Mouse (Mus musculus) monocyte, adult 5-6 weeks (primary cell): ENCODE data around the gene Fam166a. TPM values are rescaled to one million over a fixed set of nuclear protein-coding genes. Genes with fewer than 3 reads are reported as not detected.
A peak's percentile ranks its signal among the peaks of the same experiment; 100 is the strongest.

Experiments used
- ATAC-seq: fragments of 153-309, 156-312 bp; replicated peaks from 2 replicates; pipeline ENCODE4 v1.8.0; 2017; ENCODE audit warnings: mild to moderate bottlenecking; ENCODE audit not compliant: low TSS enrichment, insufficient number of reproducible peaks, severe bottlenecking, poor library complexity, low FRiP score
- total RNA-seq: library from RNA; stranded (forward); fragments of 200-1000, 200-491, 200-594 nt; gene quantifications from 3 replicates; pipeline ENCODE4 v1.2.3, GENCODE M21; 2017

Fam166a gene
- total RNA-seq, 1 experiment from 2014 or later, result not detected

- peak; percentile 98 for ATAC-seq
Observed at GRCm38 (mm10) chr2:25262291-25262767, 43.8 kb downstream of the Fam166a start, which contains the start of gene Tprn. Gene Tprn (plus strand): TSS chr2:25262618.

GRCm38 (mm10) chr2:25262795-25263622, 44.5 kb downstream of the Fam166a start:
- no peak for ATAC-seq

GRCm38 (mm10) chr2:25263623-25264285, 45.2 kb downstream of the Fam166a start:
- no peak for ATAC-seq

- ATAC-seq, result no peak
Observed at GRCm38 (mm10) chr2:25264286-25264660, 45.7 kb downstream of the Fam166a start.

- no peak for ATAC-seq
Observed at GRCm38 (mm10) chr2:25264851-25265250, 46.3 kb downstream of the Fam166a start.

GRCm38 (mm10) chr2:25265897-25266656, 47.5 kb downstream of the Fam166a start:
- peak; percentile 47 for ATAC-seq

- ATAC-seq, result no peak
Observed at GRCm38 (mm10) chr2:25266720-25267119, 48.2 kb downstream of the Fam166a start.

GRCm38 (mm10) chr2:25267241-25267640, 48.7 kb downstream of the Fam166a start:
- no peak for ATAC-seq

- no peak for ATAC-seq
Observed at GRCm38 (mm10) chr2:25267746-25268309, 49.3 kb downstream of the Fam166a start.

Other genes with a start within 250 kb of the Fam166a start
- 22.5 to 54.3 TPM (median 43.5 TPM) in 3 replicates for gene Mrpl41, start 243.6 kb upstream of the Fam166a start, total RNA-seq
- gene Pnpla7, start 242.7 kb upstream of the Fam166a start, total RNA-seq, result 52.7 to 87.6 TPM (median 69.0 TPM) in 3 replicates
- 7.6 to 28.3 TPM (median 20.0 TPM) in 3 replicates for gene Nsmf, start 164.4 kb upstream of the Fam166a start, total RNA-seq
- not detected in 3 replicates for gene Entpd8, start 138.4 kb upstream of the Fam166a start, total RNA-seq
- 0.78 TPM in 1 of 3 replicates, not detected in the others for gene Noxa1, start 123.6 kb upstream of the Fam166a start, total RNA-seq
- 22.3 to 51.8 TPM (median 24.4 TPM) in 3 replicates for gene Nrarp, start 38.0 kb upstream of the Fam166a start, total RNA-seq
- 28.8 to 64.7 TPM (median 31.0 TPM) in 3 replicates for gene Tor4a, start 21.9 kb upstream of the Fam166a start, total RNA-seq
- gene Nelfb, start 7.3 kb upstream of the Fam166a start, total RNA-seq, result 82.8 to 113 TPM (median 105 TPM) in 3 replicates
- gene Stpg3, start 4.1 kb upstream of the Fam166a start, total RNA-seq, result not detected in 3 replicates
- 161 to 206 TPM (median 166 TPM) in 3 replicates for gene Tubb4b, start 6.0 kb downstream of the Fam166a start, total RNA-seq
- not detected in 3 replicates for gene Slc34a3, start 15.6 kb downstream of the Fam166a start, total RNA-seq
- gene Rnf224, start 18.0 kb downstream of the Fam166a start, total RNA-seq, result not detected in 3 replicates
- not detected in 3 replicates for gene Rnf208, start 23.5 kb downstream of the Fam166a start, total RNA-seq
- not detected in 3 replicates for gene Cysrt1, start 23.7 kb downstream of the Fam166a start, total RNA-seq
- gene AL732309.1, start 28.1 kb downstream of the Fam166a start, total RNA-seq, result 4.5 to 4.9 TPM in 2 of 3 replicates, not detected in the other
- gene Tmem203, start 36.7 kb downstream of the Fam166a start, total RNA-seq, result 12.2 to 16.8 TPM (median 15.6 TPM) in 3 replicates
- gene Tprn, start 43.9 kb downstream of the Fam166a start, total RNA-seq, result 7.1 to 9.2 TPM (median 8.4 TPM) in 3 replicates
- 31.8 to 50.4 TPM (median 32.4 TPM) in 3 replicates for gene Ssna1, start 53.7 kb downstream of the Fam166a start, total RNA-seq
- 42.6 to 64.9 TPM (median 43.8 TPM) in 3 replicates for gene Anapc2, start 53.7 kb downstream of the Fam166a start, total RNA-seq
- not detected in 3 replicates for gene Tmem210, start 69.4 kb downstream of the Fam166a start, total RNA-seq
- not detected in 3 replicates for gene Lrrc26, start 71.2 kb downstream of the Fam166a start, total RNA-seq
- 0.49 TPM in 1 of 3 replicates, not detected in the others for gene Grin1, start 100.4 kb downstream of the Fam166a start, total RNA-seq
- gene Man1b1, start 113.6 kb downstream of the Fam166a start, total RNA-seq, result 31.6 to 66.4 TPM (median 33.3 TPM) in 3 replicates
- gene Dpp7, start 137.6 kb downstream of the Fam166a start, total RNA-seq, result 24.8 to 101 TPM (median 57.4 TPM) in 3 replicates
- 6.6 to 19.5 TPM (median 12.9 TPM) in 3 replicates for gene Uap1l1, start 146.9 kb downstream of the Fam166a start, total RNA-seq
- 4.3 TPM in 1 of 3 replicates, not detected in the others for gene Sapcd2, start 153.6 kb downstream of the Fam166a start, total RNA-seq
- not detected in 3 replicates for gene Entpd2, start 177.1 kb downstream of the Fam166a start, total RNA-seq
- gene Npdc1, start 180.6 kb downstream of the Fam166a start, total RNA-seq, result not detected in 3 replicates
- 8.9 to 13.9 TPM (median 11.0 TPM) in 3 replicates for gene Fut7, start 204.5 kb downstream of the Fam166a start, total RNA-seq
- gene Abca2, start 210.0 kb downstream of the Fam166a start, total RNA-seq, result 16.8 to 46.8 TPM (median 17.5 TPM) in 3 replicates
- gene Clic3, start 238.1 kb downstream of the Fam166a start, total RNA-seq, result not detected in 3 replicates
- 21.4 to 39.6 TPM (median 32.9 TPM) in 3 replicates for gene Paxx, start 242.3 kb downstream of the Fam166a start, total RNA-seq